Mouse (Mus musculus) thymus, postnatal 10 days (tissue): ENCODE measurements around the gene Adgrg6.

ENCODE experiments used
- DNase-seq, 2 experiments: peaks; one replicate each; pipeline ENCODE4 v3.0.0; 2021; ENCODE audit warnings: low spot score in 2 of 2

The Adgrg6 gene

DNA sequence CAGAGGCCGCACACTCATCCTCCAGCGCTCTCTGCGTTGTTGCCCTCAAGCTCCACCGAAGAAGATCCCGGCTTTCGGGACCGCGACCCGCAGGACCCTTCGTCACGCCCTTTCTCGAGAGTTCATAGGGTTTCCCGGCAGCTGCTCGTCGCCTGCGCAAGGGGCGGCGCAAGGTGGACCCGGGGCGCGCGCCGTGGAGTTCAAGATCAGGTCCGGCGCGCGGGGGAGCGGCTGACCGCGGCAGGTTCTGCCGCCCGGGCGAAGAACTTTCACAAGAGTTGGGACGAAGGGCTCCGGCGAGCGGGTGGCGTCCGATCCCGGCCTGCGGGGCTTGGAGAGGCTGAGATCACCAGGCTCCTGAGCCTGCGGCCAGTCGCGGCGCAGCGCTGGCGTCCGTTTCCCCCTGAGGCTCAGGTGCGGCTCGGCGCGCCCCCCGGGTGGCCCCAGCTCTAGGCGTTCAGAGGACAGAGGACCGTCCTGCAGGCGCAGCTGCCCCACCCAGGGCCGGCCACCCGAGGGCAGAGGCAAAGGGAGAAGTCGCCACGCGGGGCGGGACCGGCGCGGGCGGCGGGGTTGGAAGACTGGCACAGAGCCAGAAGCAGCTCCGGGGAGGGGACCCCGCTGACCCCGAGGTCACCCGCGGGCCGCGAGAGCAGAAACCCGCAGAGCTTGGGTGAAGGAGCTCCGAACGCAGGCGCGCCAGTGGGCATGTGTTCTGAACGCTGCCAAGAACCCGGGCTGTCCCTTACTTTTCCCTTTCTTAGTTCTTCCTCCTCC, at the start of gene Adgrg6:
Gene Adgrg6 (minus strand): TSS at position 719 of the 777 bp plus-strand sequence.
- peak in 1 of 2 experiments; percentile 3 for DNase-seq

DNA sequence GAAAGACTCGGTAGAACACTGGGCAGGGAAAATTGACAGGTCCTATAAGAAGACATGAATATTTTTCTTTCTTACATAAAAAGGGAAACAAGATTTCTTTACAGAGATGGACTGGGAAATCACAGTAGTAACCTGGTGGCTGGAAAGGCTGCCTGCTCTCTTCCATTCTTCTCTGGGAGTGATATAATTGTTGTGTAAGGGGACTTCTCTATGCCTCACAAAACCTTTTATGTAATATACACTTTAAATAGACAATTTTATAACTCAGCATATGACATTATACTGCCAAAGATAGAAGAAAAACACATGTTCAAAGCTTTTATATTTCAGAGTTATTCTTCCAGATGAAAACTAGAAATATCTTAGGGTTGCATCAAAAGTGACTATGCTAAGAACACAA, 46.8 kb upstream of the Adgrg6 start:
- DNase-seq, result no peak

DNA sequence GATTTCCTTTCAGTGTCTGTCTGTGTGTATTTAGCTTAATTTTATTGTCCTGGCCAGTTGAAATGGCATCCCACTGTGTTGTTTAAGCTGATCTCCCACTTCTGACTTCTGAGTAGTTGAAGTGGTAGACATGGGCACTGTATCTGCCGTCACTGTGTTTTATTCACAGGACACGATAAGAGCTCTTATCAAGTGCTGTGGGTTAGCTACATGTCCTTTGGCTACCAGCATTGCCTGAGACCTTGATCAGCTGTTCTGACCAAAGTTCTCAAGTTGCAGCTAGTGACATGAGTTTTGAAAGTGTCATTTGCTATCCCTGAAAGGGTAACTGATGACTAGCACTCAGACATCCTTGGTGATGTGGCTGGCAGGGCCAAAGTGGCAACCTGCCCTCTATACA, 45.4 kb upstream of the Adgrg6 start:
- DNase-seq, result no peak

DNA sequence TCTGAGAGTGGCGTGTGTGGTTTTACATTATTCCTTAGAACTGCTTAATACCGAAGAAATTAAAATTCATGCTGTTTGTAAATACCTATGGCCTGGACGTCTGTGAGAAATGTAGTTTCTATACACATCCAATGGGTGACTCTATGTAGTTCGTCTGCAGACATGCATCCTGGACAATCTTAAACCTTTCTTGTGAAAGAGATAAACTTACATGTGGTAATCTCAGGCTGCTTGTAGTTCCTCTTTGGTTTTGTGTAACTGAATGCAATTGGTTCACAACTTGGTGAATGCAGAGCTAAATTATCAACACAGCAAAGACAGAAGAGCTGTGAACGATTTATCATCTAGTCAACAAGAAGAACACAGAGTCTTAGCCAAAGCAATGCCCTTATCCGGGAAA, 44.2 kb upstream of the Adgrg6 start:
- no peak for DNase-seq

DNA sequence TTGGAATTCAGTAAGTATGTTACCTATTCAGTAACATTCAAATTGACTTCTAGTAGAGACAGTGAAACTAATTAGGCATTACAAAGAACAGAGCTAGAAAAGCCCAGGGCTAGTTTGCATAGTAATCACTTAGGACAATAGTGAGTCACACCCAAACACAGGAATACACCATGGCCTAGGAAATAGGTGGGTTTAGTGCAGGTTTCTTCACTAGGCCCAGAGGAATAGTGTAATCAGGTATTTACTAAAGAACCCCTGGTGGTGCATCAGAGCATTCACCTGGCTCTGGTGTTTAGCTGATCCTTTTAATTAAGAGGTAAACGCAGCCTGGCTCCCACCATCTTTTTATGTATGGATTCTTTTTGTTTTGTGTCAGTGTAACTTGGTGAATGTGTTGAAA, 38.0 kb upstream of the Adgrg6 start:
- DNase-seq, result no peak

DNA sequence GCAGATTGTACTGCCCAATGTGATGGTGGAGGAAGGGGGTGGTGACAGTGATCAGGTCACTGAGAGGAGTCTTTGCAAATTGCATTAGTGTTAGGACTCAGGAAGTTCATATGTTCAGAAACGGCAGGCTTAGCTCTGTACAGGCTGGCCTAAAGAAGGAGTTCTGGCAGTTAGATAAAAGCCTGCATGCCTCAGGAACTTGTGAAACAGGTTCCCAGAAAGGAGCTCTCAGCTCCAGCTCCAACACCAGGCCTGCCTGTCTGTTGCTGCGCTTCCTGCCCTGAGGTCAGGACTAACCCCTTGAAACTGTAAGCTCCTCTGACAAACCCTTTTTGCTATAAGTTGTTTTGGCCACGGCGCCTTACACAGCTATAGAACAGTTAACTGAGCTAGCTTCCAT, 28.8 kb upstream of the Adgrg6 start:
- no peak for DNase-seq

DNA sequence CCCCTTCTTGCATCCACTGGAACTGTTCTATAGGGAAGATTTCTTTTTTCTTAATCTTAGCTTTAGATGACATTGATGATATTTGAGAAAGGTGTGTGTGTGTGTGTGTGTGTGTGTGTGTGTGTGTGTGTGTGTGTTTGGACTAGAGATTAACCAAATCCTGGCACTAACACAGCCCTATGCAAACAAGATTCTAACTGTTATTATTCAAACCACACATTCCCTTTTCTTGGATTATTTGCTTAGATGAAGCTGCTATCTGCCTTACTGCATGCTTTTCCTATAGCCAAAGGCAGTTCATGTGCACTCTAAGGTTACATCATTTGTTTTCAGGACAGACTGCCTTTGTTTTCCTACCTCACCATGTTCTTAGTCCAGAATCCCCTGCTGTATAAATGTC, 25.7 kb upstream of the Adgrg6 start:
- DNase-seq, result no peak

DNA sequence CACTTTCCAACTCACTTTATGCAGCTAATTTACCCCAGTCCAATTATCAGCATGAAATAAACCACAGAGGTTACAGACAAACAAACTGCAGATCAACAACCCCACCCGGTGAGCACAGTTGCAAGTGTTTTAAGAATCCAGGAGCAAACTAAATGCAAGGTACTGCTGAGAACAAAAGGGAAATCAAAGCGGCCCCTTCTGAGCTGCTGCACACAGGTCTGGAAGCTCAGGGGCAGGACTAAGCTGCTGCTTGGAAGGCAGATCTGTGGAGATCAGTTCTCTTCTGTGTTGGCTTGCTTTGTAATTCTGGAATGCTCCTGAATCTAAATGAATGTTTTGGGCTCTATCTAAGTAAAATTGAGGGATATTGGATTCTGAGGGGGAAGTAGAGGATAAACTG, 25.2 kb upstream of the Adgrg6 start:
- no peak for DNase-seq

DNA sequence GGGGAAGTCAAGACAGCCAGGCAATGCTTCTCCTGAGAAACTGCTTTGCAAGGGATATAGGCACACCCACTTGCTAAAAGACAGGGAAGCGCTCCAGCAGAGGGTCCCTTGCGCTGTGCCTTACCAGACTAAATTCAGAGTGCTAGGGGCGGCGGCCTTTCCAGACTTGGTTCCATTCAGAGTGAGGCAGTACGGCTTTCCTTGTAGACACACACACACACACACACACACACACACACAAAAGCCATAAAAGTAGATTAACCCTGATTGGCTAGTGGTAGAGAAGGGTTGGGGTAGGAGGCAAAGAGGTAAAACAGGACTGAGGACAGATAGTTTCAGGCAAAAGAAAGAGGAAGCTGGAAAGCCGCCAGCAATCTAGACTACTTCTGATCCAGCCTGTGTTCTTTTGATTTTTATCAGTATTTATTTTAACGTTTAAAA, 672 bp upstream of the Adgrg6 start:
- DNase-seq, result no peak

DNA sequence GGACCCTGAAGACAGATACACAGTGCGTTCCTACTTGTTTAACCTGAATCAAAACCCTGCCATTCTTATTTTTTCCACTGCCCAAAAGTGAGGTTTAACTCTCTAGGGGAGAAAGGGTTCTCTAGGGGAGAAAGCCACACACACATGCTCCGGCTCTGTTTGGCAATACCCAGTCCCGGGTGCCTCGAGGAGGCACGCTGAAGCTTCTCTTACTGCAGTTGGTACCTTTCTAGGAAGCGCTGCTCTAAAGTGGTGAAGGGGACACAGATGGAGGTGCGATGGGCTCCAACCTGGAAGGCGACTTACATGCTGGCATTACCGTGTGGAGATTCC, 885 bp downstream of the Adgrg6 start:
- DNase-seq, result no peak

DNA sequence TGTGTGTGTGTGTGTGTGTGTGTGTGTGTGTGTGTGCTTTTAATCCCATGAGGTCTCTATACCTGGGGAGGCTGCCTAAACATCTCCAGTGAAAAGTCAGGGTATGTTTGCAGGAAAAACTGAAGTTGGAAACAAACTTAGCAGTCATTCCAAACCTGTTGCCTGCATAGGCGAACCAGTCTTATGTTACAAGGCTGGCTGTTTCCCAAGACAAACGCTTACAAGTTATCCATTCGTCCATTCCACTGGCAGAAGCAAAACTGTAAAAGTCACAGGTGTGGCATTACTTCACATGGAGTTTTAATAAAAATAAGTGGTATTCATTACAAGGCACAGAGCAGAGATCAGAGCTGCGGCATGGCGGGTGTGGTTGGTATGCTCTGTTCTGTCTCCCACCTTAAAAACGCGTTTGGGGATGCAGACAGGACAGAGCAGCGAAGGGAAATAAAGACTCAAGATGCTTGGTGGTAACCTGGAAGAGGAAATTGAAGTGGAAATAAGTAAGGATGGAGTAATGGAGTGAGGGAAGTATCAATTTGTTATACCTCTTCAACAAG, 1.9 kb downstream of the Adgrg6 start:
- no peak for DNase-seq

DNA sequence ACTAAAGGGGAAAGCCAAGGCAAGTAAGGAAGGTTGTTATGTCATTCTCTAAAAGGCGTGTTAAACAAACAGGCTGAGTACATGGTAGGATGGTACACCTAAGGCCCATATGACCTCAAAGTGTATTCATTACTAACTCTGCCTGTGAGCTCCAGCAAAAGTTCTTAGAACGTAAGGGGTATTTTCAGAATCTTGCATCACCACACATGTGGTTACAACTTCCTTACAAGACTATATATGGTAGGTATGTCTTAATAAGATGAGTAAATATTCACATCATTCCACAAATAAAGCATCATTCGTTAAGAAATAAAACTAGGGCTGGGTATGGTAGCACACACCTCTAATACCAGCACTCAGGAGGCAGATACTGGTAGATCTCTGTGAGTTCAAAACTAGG, 8.4 kb downstream of the Adgrg6 start:
- no peak for DNase-seq

DNA sequence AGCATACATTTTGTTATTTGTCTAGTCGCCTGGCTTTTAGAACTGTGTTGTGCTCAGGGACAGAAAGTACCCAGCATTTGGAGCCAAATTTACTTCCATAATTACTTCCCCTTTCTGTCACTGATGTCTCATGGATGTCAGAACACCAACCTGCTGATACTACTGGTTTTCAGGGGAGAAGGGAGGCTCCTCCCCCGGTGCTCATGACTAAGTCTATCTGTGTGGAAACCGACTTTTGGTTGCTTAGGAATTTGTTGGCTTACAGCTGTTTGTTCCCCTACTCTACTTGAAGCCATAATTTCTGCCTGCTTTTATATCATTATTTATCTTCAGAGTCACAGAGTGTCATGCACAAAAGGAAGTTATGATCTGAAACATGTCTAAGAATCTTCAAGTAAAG, 14.4 kb downstream of the Adgrg6 start:
- DNase-seq, result no peak

DNA sequence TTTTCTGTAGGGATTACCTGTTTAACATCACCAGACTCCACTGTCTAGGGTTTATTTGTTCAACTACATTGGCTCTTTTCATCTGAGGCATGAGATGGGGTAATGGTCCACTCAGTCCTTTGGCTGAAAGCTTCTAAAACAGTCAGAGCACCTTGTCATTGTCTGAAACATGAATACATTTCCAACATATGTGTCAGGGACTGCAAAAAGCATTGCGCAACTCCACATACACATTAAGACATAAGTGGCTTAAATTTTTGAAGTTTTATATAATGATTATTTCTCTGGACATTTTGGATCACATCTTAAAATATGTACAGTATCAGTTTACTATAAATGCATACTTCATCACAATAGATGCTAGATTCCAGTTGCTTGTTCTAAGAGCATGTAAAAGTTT, 14.8 kb downstream of the Adgrg6 start:
- no peak for DNase-seq

DNA sequence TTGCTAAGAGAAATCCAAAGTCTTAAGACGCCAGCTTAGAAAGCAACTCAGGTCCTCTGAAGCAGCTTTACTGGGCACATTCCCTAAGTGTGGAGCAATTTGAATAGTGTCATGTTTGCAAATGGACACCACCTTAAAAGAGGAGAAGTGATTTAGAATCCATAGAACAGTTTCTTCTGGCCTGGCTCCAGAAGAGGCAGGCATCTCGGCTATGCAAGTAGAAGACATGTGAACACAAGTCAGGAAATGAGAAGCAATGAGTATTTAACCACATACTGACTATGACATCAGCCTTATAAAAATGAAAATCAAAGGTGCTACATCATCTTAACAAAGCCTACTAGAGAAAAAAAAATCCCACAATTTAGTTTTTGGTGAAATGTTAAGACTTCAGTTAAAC, 17.7 kb downstream of the Adgrg6 start:
- DNase-seq, result no peak

DNA sequence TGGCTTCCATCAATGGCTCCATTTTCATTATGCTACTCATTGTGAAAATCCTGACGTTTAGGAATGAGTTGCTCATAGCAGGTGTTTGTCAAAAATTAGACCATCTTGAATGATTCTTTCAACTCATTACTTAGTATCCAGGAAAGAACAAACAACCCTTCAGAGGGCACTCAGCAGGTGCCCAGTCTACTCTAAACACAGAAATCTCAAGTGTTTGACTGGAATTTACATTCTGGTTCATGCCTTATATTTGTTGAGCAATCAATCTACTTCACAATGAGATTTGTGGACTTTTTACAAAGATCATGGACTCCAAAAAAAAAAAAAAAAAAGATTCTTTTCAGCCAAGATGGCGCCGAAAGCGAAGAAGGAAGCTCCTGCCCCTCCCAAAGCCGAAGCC, 22.7 kb downstream of the Adgrg6 start:
- no peak for DNase-seq

DNA sequence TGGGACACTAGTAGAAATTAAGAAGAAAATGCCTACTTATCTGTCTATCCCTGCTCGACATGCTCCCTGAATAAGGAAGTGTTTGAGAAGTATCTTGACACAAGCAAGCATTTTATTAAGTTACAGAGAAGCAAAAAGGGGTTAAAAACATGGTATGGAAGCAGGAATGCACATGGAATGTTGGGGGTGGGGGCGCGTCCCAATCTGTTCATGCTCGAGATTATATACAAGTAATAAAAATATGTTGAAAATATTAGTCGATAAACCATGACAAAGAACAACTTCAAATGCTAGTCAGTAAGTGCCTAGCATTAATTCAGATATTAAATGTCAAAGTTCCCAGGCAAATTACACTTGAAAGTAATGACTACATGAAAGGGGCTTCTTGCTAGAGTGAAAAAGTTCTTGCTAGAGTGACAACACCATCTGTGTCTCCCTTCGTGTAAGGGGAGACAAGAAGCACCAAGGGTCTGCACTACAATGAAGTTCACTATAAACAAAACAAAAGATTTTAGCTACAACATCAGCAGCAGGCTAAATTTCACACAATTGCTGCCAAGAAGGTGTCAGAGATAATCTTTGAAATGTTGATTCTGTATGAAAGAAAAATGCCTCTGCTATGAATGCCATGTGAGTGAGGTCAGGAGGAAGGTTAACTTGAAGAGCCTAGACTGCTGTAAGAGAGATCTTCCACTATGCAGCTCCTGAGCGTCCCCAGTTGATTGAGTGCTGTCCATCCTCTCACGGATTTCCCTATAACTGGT, 24.4 kb downstream of the Adgrg6 start:
- no peak for DNase-seq

DNA sequence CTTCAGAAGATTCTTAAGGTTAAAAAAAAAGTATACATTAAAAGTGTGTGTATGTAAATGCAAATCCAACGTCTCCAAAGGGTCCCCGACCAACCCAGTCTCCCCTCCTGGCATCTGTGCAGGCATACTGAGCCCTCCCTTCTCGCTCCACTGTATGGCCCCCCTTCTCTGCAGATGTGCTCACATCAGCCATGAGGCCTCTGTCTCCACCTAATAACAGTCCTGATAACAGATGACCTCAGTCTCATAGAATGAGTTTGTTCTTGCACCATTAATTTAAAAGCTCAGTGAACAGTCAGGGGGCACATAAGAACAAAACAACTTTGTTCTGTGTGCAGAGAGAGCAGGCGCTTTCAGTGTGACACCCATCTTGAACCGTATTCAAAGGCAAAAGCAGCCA, 27.6 kb downstream of the Adgrg6 start:
- no peak for DNase-seq

DNA sequence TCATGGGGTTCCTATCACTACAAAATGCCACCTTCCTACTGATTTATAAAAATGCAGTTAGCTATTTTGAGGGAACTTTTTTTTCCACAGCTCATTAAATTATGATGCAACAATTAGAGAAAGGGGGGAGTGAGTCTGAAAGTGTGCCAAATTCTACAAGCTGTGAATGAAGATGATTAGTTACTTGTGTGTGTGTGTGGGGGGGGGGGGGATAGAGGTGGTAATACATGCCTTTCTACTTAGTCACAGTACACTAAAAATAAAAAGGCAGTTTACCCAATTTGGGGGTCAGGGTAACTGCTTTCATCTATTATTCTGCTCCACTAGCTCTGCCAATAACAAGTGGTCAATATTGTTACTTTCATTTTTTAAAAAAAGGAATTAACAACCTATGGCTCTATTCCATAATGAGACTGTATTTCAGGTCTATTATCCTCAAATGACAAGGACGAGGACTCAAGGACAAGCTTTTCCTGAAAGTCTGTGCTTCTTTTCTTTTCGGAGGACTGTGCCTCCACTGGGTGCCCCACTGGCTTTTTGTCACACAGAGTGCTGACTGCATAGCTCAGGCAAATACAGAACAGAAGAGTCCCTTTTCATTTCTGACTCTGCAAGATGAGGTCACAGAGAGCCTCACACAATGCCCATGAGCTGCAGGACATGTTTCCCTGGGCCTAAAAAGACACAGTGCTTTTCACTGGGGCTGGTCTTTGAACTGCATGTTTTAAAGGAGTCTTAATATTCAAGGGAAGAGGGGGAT, 33.4 kb downstream of the Adgrg6 start:
- DNase-seq, result no peak

DNA sequence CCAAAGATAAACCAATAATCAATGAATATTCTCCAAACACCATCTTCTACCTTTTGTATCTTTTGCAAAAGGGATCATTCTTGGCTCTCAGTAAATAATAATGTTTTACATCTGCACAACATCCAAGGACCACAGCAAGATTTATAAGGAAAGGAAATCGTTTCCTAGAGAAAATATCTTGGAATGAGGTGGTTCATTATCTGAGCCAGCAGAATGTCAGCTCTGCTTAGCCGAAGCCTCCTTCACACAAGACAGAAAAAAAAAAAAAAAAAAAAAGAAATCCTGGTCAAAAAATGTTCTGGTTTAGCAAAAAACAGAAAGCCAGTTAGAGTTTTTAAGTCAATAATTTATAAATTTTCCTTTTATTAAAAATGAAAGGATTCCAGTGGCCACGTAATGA, 34.3 kb downstream of the Adgrg6 start:
- DNase-seq, result no peak

DNA sequence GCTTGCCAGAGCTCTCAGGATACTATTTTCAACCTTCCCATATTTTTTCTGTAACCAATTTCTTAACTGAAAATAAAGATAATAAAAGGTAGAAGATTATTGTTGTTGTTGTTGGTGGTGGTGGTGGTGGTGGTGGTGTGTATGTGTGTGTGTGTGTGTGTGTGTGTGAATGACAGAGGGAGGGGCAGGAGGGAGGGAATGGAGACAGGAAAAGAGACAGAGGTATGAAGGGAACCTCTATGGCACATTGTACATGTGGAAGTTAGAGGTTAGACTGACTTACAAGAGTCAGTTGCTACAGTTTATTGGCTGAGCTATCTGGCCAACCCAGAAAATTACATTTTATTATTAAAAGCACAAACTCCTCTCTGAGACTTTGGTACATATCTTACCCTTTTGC, 49.8 kb downstream of the Adgrg6 start:
- no peak for DNase-seq

DNA sequence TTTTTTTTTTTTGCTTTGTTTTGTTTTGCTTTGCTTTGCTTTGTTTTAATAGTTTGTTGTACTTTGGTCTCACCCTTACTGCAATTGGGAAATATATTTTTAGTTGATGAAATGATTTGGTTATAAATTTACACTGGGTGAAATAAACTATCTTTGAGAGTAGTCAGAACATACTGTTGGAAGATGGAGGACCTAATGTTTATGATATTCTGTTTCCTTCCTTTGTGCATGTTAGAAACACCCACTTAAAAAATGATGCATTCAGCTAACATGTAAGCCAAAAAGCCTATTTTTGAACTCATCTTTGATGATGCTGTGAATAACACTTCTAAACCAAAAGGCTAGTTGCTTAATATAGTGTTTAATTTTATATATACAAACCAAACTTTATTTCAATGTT, 50.3 kb downstream of the Adgrg6 start:
- DNase-seq, result no peak
